21 mouse cellular contexts compared by ENCODE assay signal in genomic region chr11:65618976-65619375, GRCm38 (mm10).
A peak's percentile ranks its signal among the peaks of the same experiment; 100 is the strongest.
DNase-seq lines count a peak whose midpoint lies in the region; ATAC-seq and TF ChIP-seq lines count a peak whose summit lies in the region.
"Had no signal": no experiment of that assay in that cellular context is flagged by ENCODE, and none has a peak within 500 bp of the region (broad histone marks: within the 10 kb centered on the region; RNA-seq: fewer than 3 reads in every experiment).

No protein-coding gene starts in this region.

- no peaks in the 10 kb centered on the region for H3K9me3 ChIP-seq in heart, embryonic 10.5 days
- H3K9me3 ChIP-seq in lung, embryonic 14.5 days (ENCODE audit: low read depth, low read length): no peaks in the 10 kb centered on the region
- H3K9me3 ChIP-seq: G1E had no signal

- no peaks in the 10 kb centered on the region for H3K4me1 ChIP-seq in heart, embryonic 10.5 days
- no peaks in the 10 kb centered on the region for H3K4me1 ChIP-seq in lung, embryonic 14.5 days (ENCODE audit: insufficient read depth)

- H3K36me3 ChIP-seq in heart, embryonic 10.5 days: no peaks in the 10 kb centered on the region
- no peaks in the 10 kb centered on the region for H3K36me3 ChIP-seq in lung, embryonic 14.5 days (ENCODE audit: insufficient read depth)
- H3K36me3 ChIP-seq: G1E had no signal

- intact Hi-C loops in heart, postnatal 10 days (cut with DNase I): no loop called here

- H3K27me3 ChIP-seq in heart, embryonic 10.5 days (ENCODE audit: insufficient read depth, poor library complexity, severe bottlenecking): no peaks in the 10 kb centered on the region
- no peaks in the 10 kb centered on the region for H3K27me3 ChIP-seq in lung, embryonic 14.5 days (ENCODE audit: insufficient read depth, low read length)
- H3K27me3 ChIP-seq: CH12.LX had no signal

- no peak for TF ChIP-seq CTCF in lung, embryonic 14.5 days (IDR thresholded peaks at IDR 0.05; ENCODE audit: low read depth)

- no peak overlapping the region for H3K9ac ChIP-seq in lung, embryonic 14.5 days

- no peak overlapping the region for H3K4me3 ChIP-seq in heart, embryonic 10.5 days
- H3K4me3 ChIP-seq in lung, embryonic 14.5 days (ENCODE audit: low read depth, low read length): no peak overlapping the region

- 86% methylated on average over 4 of the region's 4 CpGs for WGBS in heart, embryonic 10.5 days
- WGBS in lung, embryonic 14.5 days: 82% methylated on average over 4 of the region's 4 CpGs

- ATAC-seq in lung, embryonic 14.5 days (ENCODE audit: insufficient read depth): no peak
- ATAC-seq: activated CD4-positive, CD25-positive, alpha-beta regulatory T cell, adult 4 months; CD4-positive, CD25-positive, alpha-beta regulatory T cell, adult 4 months; Patski had no signal

- no peak overlapping the region for H3K4me2 ChIP-seq in lung, embryonic 14.5 days

- no peak overlapping the region for H3K27ac ChIP-seq in heart, embryonic 10.5 days
- H3K27ac ChIP-seq in lung, embryonic 14.5 days (ENCODE audit: low read depth): no peak overlapping the region

- peak; percentile 79 for DNase-seq in heart, adult 11 months
- no peak for DNase-seq in heart, postnatal 10 days
- DNase-seq in heart, embryonic 10.5 days (ENCODE audit: low spot score): peak; percentile 57
- no peak for DNase-seq in heart, postnatal 4 days
- DNase-seq in lung, embryonic 14.5 days: peak; percentile 23
- no peak for DNase-seq in lung, postnatal 10 days
- DNase-seq: adrenal gland, adult 2 months; adrenal gland, adult 8-10 months; adrenal gland, postnatal 10 days; adrenal gland, postnatal 14 days; adrenal gland, postnatal 25 days; adrenal gland, postnatal 36 days; B cell, adult 2 months; cerebellum, adult 11 months; cerebellum, adult 11-12 months; cerebellum, adult 18-20 months had no signal

Comparison
In these comparisons a context has a peak if more than half of its experiments do, and no peak if none do; other contexts are left out.
1. DNase-seq: peak in heart, adult 11 months (single experiment), heart, embryonic 10.5 days (single experiment) and lung, embryonic 14.5 days (single experiment); none in heart, postnatal 10 days (0 of 2), heart, postnatal 4 days (single experiment) and lung, postnatal 10 days (single experiment).